Mouse (Mus musculus): ENCODE results near the gene Nme9. TPM values are rescaled to one million over a fixed set of nuclear protein-coding genes. Genes with fewer than 3 reads are reported as not detected.

The Nme9 gene
- polyA plus RNA-seq, 1 experiment from 2014 or later, result not detected

DNA sequence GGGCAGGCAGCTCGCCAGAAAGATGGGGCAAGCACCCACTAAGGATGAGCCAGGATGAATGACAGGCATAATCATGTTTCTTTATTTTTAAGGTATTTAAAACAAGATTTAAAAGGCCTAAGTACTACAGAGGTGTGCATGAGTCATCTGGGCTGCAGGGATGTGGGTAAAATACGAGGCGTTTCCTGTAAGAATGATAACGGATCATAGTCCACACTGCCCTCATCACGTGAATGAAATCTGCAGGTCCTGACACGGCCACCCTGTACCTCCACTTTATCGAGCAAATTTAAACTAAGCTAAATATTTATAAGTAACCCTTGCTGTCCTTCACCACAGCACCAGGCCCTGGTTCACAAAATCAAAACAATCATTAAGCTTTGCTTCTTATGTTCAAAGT, 54.6 kb downstream of the Nme9 start:
- WGBS, result 90% methylated on average over 7 of the region's 7 CpGs
- Histone ChIP-seq H3K9me3 (ENCODE audit: control insufficient read depth, low read length) (no peaks in the 10 kb centered on the region), H3K9ac (ENCODE audit: low read length) (no peak overlapping the region), H3K27me3 (ENCODE audit: control insufficient read depth, insufficient read depth, low read length) (no peaks in the 10 kb centered on the region), H3K27ac (replicated peaks; ENCODE audit: low read depth, low read length) (no peak overlapping the region), H3K4me1 (ENCODE audit: control insufficient read depth, insufficient read depth, low read length) (no peaks in the 10 kb centered on the region), H3K36me3 (ENCODE audit: control insufficient read depth, insufficient read depth, low read length) (no peaks in the 10 kb centered on the region), H3K4me2 (ENCODE audit: low read depth, severe bottlenecking) (no peak overlapping the region), H3K4me3 (ENCODE audit: low read depth, low read length) (no peak overlapping the region)
- DNase-seq (ENCODE audit: low spot score), result no peak
- ATAC-seq (ENCODE audit: insufficient number of reproducible peaks, low FRiP score, low TSS enrichment, low read depth), result no peak

Other genes with a start within 250 kb of the Nme9 start
- not detected in 2 replicates for gene Faiml, start 214.2 kb upstream of the Nme9 start, polyA plus RNA-seq (2014; fragmentation: Nextera tagmentation; extraction: Ambion mirVana)
- 46.5 and 47.0 TPM in 2 replicates for gene Cep70, start 208.1 kb upstream of the Nme9 start, polyA plus RNA-seq (2014; fragmentation: Nextera tagmentation; extraction: Ambion mirVana)
- 0.13 and 0.34 TPM in 2 replicates for gene Esyt3, start 92.9 kb upstream of the Nme9 start, polyA plus RNA-seq (2014; fragmentation: Nextera tagmentation; extraction: Ambion mirVana)
- 14.1 and 16.4 TPM in 2 replicates for gene Mras, start 14.1 kb upstream of the Nme9 start, polyA plus RNA-seq (2014; fragmentation: Nextera tagmentation; extraction: Ambion mirVana)
- gene Armc8, start 117.4 kb downstream of the Nme9 start, polyA plus RNA-seq (2014; fragmentation: Nextera tagmentation; extraction: Ambion mirVana), result 20.5 and 20.6 TPM in 2 replicates
- gene Dbr1, start 124.3 kb downstream of the Nme9 start, polyA plus RNA-seq (2014; fragmentation: Nextera tagmentation; extraction: Ambion mirVana), result 31.2 and 35.4 TPM in 2 replicates
- not detected in 2 replicates for gene A4gnt, start 161.0 kb downstream of the Nme9 start, polyA plus RNA-seq (2014; fragmentation: Nextera tagmentation; extraction: Ambion mirVana)
- 19.1 and 22.9 TPM in 2 replicates for gene Dzip1l, start 178.0 kb downstream of the Nme9 start, polyA plus RNA-seq (2014; fragmentation: Nextera tagmentation; extraction: Ambion mirVana)

All from limb, embryonic 11.5 days (tissue).